Mouse (Mus musculus): ENCODE measurements around the gene Abr. TPM values are rescaled to one million over a fixed set of nuclear protein-coding genes. Genes with fewer than 3 reads are reported as not detected.

Abr gene
- polyA plus RNA-seq, 1 experiment from 2014 or later: 40.5 TPM

DNA sequence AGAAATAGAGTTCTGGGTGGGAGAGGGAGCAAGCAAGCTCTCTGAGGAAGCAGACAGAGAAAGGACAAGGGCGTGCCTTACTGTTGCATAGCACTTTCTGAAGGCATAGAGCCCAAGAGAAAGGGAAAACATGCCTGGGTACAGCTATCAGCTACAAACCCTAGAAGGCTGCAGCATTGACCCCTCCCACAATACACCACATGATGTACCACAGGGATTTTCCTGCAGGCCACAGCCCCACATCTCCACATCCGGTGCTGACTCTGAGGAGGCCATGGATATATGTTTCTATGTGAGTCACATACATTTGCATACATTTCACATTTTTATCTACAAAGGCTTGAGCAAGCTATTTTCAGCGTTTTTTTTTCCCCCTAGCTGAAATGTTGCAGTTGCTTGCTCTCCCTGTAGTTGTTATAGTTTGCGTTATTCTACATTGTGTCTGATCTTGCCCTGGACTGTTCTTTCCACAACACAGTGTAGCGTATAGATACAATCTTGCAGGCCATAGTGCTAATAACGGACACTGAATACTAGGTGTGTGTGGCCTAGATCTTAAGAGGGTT lies 49.2 kb downstream of the Abr start:
- Histone ChIP-seq H3K9me3 (no peaks in the 10 kb centered on the region), H3K4me1 (replicated peaks) (peaks cover 49% of the 10 kb centered on the region), H3K27ac (no peak overlapping the region), H3K27me3 (ENCODE audit: insufficient read depth, poor library complexity, severe bottlenecking) (peaks cover 45% of the 10 kb centered on the region), H3K36me3 (no peaks in the 10 kb centered on the region), H3K4me3 (no peak overlapping the region)
- WGBS: 84% methylated on average over 6 of the region's 6 CpGs
- DNase-seq (ENCODE audit: low spot score): no peak

DNA sequence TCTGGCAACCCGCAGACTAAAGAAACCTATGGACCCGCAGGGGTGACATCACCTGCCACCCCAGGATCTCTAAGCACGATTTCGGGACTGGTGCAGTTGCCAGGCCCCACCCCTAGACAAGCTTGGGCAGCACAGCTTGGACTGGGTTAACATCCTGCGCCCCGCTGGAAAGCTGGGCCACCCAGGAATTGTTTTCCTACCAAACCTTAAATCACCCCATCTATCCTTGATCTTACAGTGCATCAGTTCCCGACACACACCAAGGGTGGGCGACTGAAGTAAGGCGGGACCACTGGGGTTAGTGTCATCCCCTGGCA lies 50.5 kb downstream of the Abr start:
- Histone ChIP-seq H3K27ac (peak overlapping the region; percentile 94), H3K27me3 (ENCODE audit: insufficient read depth, poor library complexity, severe bottlenecking) (peaks cover 45% of the 10 kb centered on the region), H3K4me3 (peak overlapping the region; percentile 91), H3K4me1 (replicated peaks) (peaks cover 53% of the 10 kb centered on the region), H3K9me3 (no peaks in the 10 kb centered on the region), H3K36me3 (no peaks in the 10 kb centered on the region)
- WGBS: 6% methylated on average over 9 of the region's 9 CpGs
- DNase-seq (ENCODE audit: low spot score): no peak

DNA sequence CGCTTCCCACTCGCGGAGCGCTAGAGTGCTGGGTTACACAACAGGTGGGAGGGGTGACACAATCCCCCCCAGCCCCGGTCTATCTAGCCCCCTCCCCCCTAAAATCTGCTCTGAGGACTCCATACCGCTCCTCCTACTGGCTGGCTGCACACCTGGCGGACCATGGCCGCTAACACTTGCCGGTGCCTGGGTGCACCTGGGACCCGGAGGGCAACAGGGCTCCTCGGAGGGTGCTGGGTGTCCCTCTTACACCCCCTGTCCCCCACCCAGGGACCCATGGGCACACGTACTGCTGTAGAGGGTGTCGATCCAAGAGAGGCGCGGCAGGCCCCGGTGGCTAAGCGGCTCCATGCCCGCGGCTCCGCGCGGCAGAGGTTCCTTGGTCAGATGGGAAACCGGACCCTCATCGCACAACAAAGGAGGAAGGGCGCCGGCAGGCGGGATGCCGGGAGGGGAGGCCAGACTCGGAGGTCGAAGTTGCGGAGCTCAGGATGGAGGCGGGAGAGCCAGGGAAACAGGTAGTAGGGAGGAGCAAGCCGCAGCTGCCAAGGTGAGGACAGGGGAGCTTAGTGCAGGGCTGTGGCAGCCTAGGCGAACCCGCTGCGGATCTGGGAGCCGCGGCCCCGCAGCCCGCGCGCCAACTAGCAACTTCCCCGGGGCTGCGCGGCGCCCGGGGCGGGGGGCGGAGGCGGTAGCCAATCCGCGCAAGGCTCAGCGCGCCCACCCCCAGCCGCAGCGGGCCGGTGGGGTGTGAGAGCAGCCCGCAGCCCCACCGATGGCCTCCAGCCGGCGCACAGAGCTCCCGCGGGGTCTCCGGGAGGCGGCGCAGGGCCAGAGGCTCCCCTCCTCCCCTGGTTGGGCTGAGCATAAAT lies 51.1 kb downstream of the Abr start:
- no peaks in the 10 kb centered on the region for H3K36me3 ChIP-seq
- peak overlapping the region; percentile 91 for H3K4me3 ChIP-seq
- H3K27ac ChIP-seq: peak overlapping the region; percentile 94
- H3K9me3 ChIP-seq: no peaks in the 10 kb centered on the region
- WGBS: under 1% methylated on average over 66 of the region's 66 CpGs
- H3K27me3 ChIP-seq (ENCODE audit: insufficient read depth, poor library complexity, severe bottlenecking): peaks cover 45% of the 10 kb centered on the region
- peaks cover 59% of the 10 kb centered on the region for H3K4me1 ChIP-seq (replicated peaks)
- peak; percentile 74 for DNase-seq (ENCODE audit: low spot score)

DNA sequence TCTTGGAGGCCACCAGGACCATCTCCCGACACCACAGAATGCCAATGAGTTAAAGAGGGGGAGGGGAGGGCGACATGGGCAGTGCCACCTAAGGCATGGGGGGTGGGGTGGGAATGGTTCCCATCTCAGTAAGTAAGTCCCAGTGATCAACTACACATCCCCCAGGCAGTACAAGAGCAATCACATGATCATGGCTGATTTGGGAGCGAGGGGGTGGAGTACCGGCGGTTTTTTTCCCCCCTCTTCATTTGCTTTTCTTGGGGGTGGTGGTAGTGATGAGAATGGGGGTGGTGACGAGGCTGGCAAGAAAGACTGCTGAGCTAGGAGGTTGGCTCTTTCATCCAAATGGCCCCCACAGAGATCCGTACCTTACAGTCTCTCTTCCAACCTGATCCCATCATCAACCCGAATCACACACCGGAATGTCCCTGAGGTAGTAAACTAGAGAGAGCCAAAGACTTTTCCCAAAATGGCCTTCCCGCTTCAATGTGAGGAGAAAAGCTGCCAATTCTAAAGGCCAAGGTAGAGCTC lies 51.8 kb downstream of the Abr start:
- peaks cover 45% of the 10 kb centered on the region for H3K27me3 ChIP-seq (ENCODE audit: insufficient read depth, poor library complexity, severe bottlenecking)
- H3K4me3 ChIP-seq: peak overlapping the region; percentile 91
- 7% methylated on average over 10 of the region's 10 CpGs for WGBS
- H3K36me3 ChIP-seq: no peaks in the 10 kb centered on the region
- DNase-seq (ENCODE audit: low spot score): no peak
- peak overlapping the region; percentile 94 for H3K27ac ChIP-seq
- peaks cover 62% of the 10 kb centered on the region for H3K4me1 ChIP-seq (replicated peaks)
- H3K9me3 ChIP-seq: no peaks in the 10 kb centered on the region

DNA sequence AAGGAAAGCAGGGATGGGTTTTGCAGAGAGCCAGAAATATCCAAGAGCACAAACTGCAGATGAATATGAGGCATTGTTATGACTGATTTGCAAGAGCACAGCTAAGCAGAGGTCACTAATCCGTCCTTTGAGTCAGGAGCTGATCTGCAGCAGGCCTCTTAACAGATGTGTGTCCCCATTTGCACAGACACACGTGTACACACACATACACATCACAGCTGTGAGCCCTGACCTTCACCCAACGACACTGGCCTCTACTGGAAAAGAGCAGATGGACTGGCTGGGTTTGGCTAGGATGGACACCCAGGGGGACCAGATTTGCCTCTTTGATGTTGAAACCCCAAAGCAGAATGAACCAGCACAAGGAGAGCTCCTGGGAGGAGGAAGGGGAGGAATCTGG lies 52.7 kb downstream of the Abr start:
- Histone ChIP-seq H3K4me1 (replicated peaks) (peaks cover 62% of the 10 kb centered on the region), H3K4me3 (peak overlapping the region; percentile 91), H3K27ac (peak overlapping the region; percentile 94), H3K27me3 (ENCODE audit: insufficient read depth, poor library complexity, severe bottlenecking) (peaks cover 45% of the 10 kb centered on the region), H3K36me3 (no peaks in the 10 kb centered on the region), H3K9me3 (no peaks in the 10 kb centered on the region)
- WGBS: 37% methylated on average over 3 of the region's 3 CpGs
- peak; percentile 22 for DNase-seq (ENCODE audit: low spot score)

DNA sequence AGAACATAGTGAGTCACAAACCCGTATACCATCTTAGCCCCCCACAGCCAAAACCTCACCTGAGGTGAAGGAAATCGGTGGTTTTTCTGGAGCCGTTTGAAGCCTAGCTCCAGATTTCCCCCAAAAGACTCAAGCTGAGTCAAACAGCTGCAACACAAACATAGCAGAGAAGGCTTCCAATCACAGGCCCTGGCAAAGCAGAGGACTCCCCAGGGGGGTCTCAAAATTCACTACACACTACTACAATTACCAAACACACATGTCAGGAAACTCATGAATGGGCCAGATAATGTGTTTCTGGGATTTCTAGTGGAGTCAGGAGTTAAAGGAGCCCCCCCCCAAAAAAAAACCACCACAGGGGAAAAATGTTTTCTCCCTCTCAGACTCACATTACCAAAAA lies 56.0 kb downstream of the Abr start:
- WGBS: 63% methylated on average over 3 of the region's 3 CpGs
- no peak overlapping the region for H3K27ac ChIP-seq
- peak; percentile 7 for DNase-seq (ENCODE audit: low spot score)
- H3K4me3 ChIP-seq: no peak overlapping the region
- peaks cover 17% of the 10 kb centered on the region for H3K27me3 ChIP-seq (ENCODE audit: insufficient read depth, poor library complexity, severe bottlenecking)
- no peaks in the 10 kb centered on the region for H3K36me3 ChIP-seq
- no peaks in the 10 kb centered on the region for H3K9me3 ChIP-seq
- H3K4me1 ChIP-seq (replicated peaks): peaks cover 74% of the 10 kb centered on the region

DNA sequence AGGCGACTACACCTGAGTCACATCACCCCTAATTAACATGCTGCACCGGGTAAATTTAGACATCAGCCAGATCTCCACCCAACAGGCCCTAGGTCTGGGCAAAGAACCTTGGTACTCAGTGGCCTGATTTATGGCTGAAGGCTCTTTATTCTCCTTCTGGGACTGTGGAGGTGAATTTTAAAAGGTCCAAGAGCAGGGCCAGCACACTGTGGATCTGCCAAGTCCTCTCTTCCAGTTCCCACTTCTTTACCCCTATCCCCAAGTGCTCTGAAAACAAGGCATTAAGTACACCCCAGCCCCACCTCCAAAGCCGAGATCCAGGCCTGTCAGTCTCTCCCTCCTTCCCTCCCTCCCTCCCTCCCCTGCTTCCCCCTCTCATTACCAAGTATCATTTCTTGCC lies 59.5 kb downstream of the Abr start:
- no peak overlapping the region for H3K4me3 ChIP-seq
- H3K36me3 ChIP-seq: peaks cover 17% of the 10 kb centered on the region
- DNase-seq (ENCODE audit: low spot score): no peak
- H3K27ac ChIP-seq: peak overlapping the region; percentile 67
- peaks cover 41% of the 10 kb centered on the region for H3K4me1 ChIP-seq (replicated peaks)
- WGBS: 42% methylated on average over 3 of the region's 3 CpGs
- no peaks in the 10 kb centered on the region for H3K27me3 ChIP-seq (ENCODE audit: insufficient read depth, poor library complexity, severe bottlenecking)
- no peaks in the 10 kb centered on the region for H3K9me3 ChIP-seq

DNA sequence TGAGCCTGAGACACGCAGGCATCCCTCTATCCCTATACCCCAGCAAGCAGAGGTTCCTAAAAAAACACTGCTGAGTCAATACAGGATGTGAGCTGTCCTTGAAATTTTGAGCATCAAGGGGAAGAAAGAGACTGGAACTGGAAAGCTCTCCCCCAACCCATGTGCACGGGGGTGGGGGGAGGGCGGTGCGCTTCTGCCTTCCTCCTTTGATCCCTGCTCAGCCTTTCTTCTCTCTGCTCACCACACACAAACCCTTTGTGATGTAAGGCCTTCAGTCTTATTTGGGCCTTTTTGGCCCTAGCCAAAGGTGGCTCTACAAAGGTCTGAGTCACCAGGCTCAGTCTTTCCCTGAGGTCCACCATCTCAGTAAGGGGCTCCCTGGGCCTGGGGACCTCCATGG lies 59.9 kb downstream of the Abr start:
- Histone ChIP-seq H3K4me1 (replicated peaks) (peaks cover 37% of the 10 kb centered on the region), H3K36me3 (peaks cover 17% of the 10 kb centered on the region), H3K4me3 (no peak overlapping the region), H3K9me3 (no peaks in the 10 kb centered on the region), H3K27me3 (ENCODE audit: insufficient read depth, poor library complexity, severe bottlenecking) (no peaks in the 10 kb centered on the region), H3K27ac (peak overlapping the region; percentile 67)
- DNase-seq (ENCODE audit: low spot score): no peak
- WGBS: 19% methylated on average over 4 of the region's 4 CpGs

DNA sequence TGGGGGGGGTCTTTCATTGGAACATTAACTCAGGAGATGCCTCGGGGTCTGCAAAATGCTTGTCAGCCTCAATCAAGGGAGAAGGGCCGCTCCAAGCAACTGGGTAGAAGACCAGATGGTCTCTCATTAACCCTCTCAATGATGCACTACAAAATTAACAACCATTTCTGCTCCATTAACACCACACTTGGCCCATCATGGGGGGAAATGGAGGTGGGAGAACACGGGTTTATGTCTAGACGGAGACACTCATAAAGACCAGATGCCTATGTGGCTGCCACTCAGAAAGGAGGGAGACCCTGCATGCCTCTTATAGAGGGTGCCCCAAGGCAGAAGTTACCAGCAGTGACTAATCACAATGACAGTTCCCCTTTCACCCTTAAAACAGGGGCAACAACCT lies 64.3 kb downstream of the Abr start:
- no peak overlapping the region for H3K4me3 ChIP-seq
- no peaks in the 10 kb centered on the region for H3K27me3 ChIP-seq (ENCODE audit: insufficient read depth, poor library complexity, severe bottlenecking)
- H3K4me1 ChIP-seq (replicated peaks): peaks cover 18% of the 10 kb centered on the region
- DNase-seq (ENCODE audit: low spot score): no peak
- WGBS: 80% methylated on average over 4 of the region's 4 CpGs
- no peaks in the 10 kb centered on the region for H3K9me3 ChIP-seq
- H3K27ac ChIP-seq: no peak overlapping the region
- peaks cover 17% of the 10 kb centered on the region for H3K36me3 ChIP-seq

DNA sequence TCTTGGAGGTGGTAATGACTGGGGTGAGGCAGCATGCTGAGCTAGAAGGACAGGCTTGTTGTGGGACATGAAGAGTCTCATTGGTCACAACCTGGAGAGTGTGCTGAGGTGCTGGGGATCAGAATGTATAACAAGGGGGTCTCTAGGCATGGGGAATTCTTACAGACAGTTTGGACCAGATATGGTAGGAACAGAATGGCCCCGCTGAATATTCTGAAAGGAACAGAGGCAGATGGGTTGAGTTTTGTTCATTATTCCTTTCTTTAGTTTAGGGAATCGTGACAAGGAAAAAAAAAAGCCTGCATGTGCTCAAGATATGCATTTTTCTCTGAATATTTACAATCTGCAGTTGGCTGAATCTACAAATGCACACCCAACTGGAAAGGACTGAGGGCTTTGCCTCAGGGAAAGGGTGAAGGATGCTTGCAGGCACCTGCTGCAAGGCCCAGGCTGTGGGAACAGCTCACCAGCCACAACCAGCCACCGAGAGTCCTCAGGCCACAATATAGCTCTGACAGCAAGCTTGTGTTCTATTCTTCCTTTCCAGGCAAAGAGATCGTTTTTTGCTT lies 73.9 kb downstream of the Abr start:
- H3K9me3 ChIP-seq: no peaks in the 10 kb centered on the region
- 84% methylated on average over 4 of the region's 4 CpGs for WGBS
- H3K36me3 ChIP-seq: 0 out of 2 replicates have a peak, but pooled peaks cover 2% of the 10 kb centered on the region
- H3K27me3 ChIP-seq (ENCODE audit: insufficient read depth, poor library complexity, severe bottlenecking): no peaks in the 10 kb centered on the region
- no peak overlapping the region for H3K4me3 ChIP-seq
- DNase-seq (ENCODE audit: low spot score): no peak
- peaks cover 9% of the 10 kb centered on the region for H3K4me1 ChIP-seq (replicated peaks)
- no peak overlapping the region for H3K27ac ChIP-seq

DNA sequence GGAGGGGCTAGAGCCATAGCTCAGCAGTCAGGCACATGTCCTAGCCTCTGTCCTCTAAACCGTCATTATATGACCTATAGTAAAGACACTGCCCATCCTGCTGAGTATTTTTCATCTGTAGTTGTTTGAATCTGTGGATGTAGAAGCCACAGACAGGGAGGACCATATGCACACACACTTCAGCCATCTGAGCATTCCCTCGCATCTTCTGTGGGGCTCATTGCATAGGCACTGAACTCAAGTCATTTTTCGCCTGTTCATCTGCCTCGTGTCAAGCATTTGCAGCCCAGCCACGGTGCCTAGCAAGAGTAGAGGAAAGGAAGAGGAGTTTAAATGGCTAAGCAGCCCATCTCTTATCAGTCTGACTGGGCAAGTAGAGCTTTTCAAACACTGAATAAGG lies 74.7 kb downstream of the Abr start:
- Histone ChIP-seq H3K27ac (no peak overlapping the region; the same call in 1 of the 2 replicates), H3K36me3 (0 out of 2 replicates have a peak, but pooled peaks cover 3% of the 10 kb centered on the region), H3K4me3 (no peak overlapping the region), H3K27me3 (ENCODE audit: insufficient read depth, poor library complexity, severe bottlenecking) (no peaks in the 10 kb centered on the region), H3K4me1 (replicated peaks) (peaks cover 9% of the 10 kb centered on the region), H3K9me3 (no peaks in the 10 kb centered on the region)
- 72% methylated on average over 5 of the region's 5 CpGs for WGBS
- DNase-seq (ENCODE audit: low spot score): no peak

DNA sequence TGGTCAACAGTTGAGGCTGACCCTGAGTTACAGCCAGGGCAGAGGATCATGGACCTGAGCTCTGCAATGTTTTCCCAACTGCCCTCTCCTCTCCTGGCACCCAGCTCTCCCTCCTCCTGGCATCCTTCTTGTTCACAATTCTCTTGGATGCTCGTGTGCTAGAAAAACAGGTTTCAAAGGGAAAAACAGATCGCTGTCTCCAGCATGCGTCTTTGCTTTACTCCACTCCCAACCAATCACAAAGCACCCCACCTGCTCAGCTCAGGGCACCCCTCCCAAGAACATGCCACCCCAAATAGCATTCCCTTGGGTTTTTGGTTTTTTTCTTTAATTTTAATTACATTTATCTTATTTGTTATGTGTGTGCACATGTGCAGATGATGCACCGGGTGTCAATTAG lies 75.7 kb downstream of the Abr start:
- no peak for DNase-seq (ENCODE audit: low spot score)
- 89% methylated on average over 4 of the region's 4 CpGs for WGBS
- Histone ChIP-seq H3K27me3 (ENCODE audit: insufficient read depth, poor library complexity, severe bottlenecking) (no peaks in the 10 kb centered on the region), H3K9me3 (no peaks in the 10 kb centered on the region), H3K4me1 (replicated peaks) (peaks cover 9% of the 10 kb centered on the region), H3K4me3 (no peak overlapping the region), H3K36me3 (0 out of 2 replicates have a peak, but pooled peaks cover 3% of the 10 kb centered on the region), H3K27ac (no peak overlapping the region)

DNA sequence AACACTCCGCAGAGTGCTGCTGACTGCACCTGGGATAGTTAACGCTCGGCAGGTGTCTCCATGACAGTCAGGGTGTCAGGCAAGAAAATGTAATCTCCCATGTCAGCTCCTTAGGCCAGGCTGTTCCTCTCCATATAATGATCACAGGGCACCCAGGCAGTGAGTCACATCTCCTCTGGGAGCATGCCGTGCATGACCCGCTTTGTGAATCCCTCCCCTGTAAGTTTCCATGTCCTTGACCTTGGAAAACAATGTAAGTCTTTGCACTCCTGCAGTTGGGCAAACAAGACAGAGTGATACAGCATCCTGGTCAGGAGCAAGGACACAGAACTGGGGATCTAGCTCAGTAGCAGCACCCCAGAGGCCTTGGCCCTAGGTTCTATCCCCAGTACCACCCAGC lies 78.8 kb downstream of the Abr start:
- Histone ChIP-seq H3K9me3 (no peaks in the 10 kb centered on the region), H3K27me3 (ENCODE audit: insufficient read depth, poor library complexity, severe bottlenecking) (no peaks in the 10 kb centered on the region), H3K4me1 (replicated peaks) (peaks cover 9% of the 10 kb centered on the region), H3K4me3 (no peak overlapping the region), H3K36me3 (0 out of 2 replicates have a peak, but pooled peaks cover 3% of the 10 kb centered on the region), H3K27ac (no peak overlapping the region)
- no peak for DNase-seq (ENCODE audit: low spot score)
- WGBS: 89% methylated on average over 5 of the region's 5 CpGs

All from hindbrain, embryonic 10.5 days (tissue).